Mouse (Mus musculus): ENCODE measurements around the gene Tep1.
A peak's percentile ranks its signal among the peaks of the same experiment; 100 is the strongest.

The Tep1 gene

GRCm38 (mm10) chr14:50795965-50796364 is 74.4 kb downstream of the Tep1 start:
- DNase-seq (ENCODE audit: low read depth, low spot score), result no peak

- no peak for DNase-seq (ENCODE audit: low read depth, low spot score)
Measured at GRCm38 (mm10) chr14:50795261-50795935, 75.0 kb downstream of the Tep1 start.

- no peak for DNase-seq (ENCODE audit: low read depth, low spot score)
Measured at GRCm38 (mm10) chr14:50788157-50788556, 82.2 kb downstream of the Tep1 start.

- DNase-seq (ENCODE audit: low read depth, low spot score), result peak; percentile 94
Measured at GRCm38 (mm10) chr14:50785251-50785637, 85.1 kb downstream of the Tep1 start, which contains the start of gene Ttc5. Ttc5 (minus strand) TSS chr14:50785519.

- no peak for DNase-seq (ENCODE audit: low read depth, low spot score)
Measured at GRCm38 (mm10) chr14:50784391-50785250, 85.7 kb downstream of the Tep1 start.

- no peak for DNase-seq (ENCODE audit: low read depth, low spot score)
Measured at GRCm38 (mm10) chr14:50782166-50782565, 88.2 kb downstream of the Tep1 start.

Measured in CD4-positive helper T cell, adult 2 months (primary cell).